Mouse (Mus musculus) stomach, postnatal 0 days (tissue): ENCODE data around the gene Rbm6. TPM values are rescaled to one million over a fixed set of nuclear protein-coding genes. Genes with fewer than 3 reads are reported as not detected.

Experiments
- ATAC-seq: fragments of 200-750 bp; cut with Nextera tagmentation; 2 replicates; pipeline ENCODE4 v1.8.0; 2017; ENCODE audit not compliant: low FRiP score, low TSS enrichment
- DNase-seq: peaks from one replicate; pipeline ENCODE4 v3.0.0-alpha.2; 2016; ENCODE audit warnings: low spot score
- H3K27ac ChIP-seq: fragments of 300-500 bp; sonication (generic); replicated peaks from 2 replicates; pipeline ENCODE4 v1.5.1; 2014; ENCODE audit warnings: mild to moderate bottlenecking, control low read depth
- H3K27me3 ChIP-seq: fragments of 300-500 bp; sonication (generic); 2 replicates; pipeline ENCODE4 v1.6.1; 2014; ENCODE audit warnings: low read length; ENCODE audit not compliant: control insufficient read depth, insufficient read depth
- H3K36me3 ChIP-seq: fragments of 300-500 bp; sonication (generic); 2 replicates; pipeline ENCODE4 v1.6.1; 2014; ENCODE audit warnings: low read length, mixed read lengths; ENCODE audit not compliant: control insufficient read depth, insufficient read depth
- H3K4me1 ChIP-seq: fragments of 300-500 bp; sonication (generic); replicated peaks from 2 replicates; pipeline ENCODE4 v1.6.1; 2014; ENCODE audit warnings: antibody characterized with exemption; ENCODE audit not compliant: control insufficient read depth, insufficient read depth
- H3K4me2 ChIP-seq: fragments of 300-500 bp; sonication (generic); replicated peaks from 2 replicates; pipeline ENCODE4 v1.6.1; 2014; ENCODE audit warnings: low read depth, mild to moderate bottlenecking, control low read depth, moderate library complexity
- H3K4me3 ChIP-seq: fragments of 300-500 bp; sonication (generic); 2 replicates; pipeline ENCODE4 v1.5.1; 2014; ENCODE audit warnings: low read depth, low read length, control low read depth
- H3K9ac ChIP-seq: fragments of 300-500 bp; sonication (generic); 2 replicates; pipeline ENCODE4 v1.6.1; 2014; ENCODE audit warnings: mild to moderate bottlenecking, low read length, control low read depth, mixed read lengths
- H3K9me3 ChIP-seq: fragments of 300-500 bp; sonication (generic); 2 replicates; pipeline ENCODE4 v1.6.1; 2016; ENCODE audit warnings: low read length; ENCODE audit not compliant: control insufficient read depth
- CTCF ChIP-seq: IDR thresholded peaks from 2 replicates; pipeline ENCODE4 v1.5.1; 2016; ENCODE audit warnings: antibody characterized with exemption, low read depth, mild to moderate bottlenecking, moderate library complexity
- EP300 ChIP-seq: optimal IDR thresholded peaks from 2 replicates; pipeline ENCODE3; 2016; ENCODE audit warnings: antibody characterized with exemption
- WGBS: fragments of 180-500 bp; shearing (Covaris S2); extraction: QIAGEN DNeasy Blood & Tissue Kit; methylation state at CpG from one replicate; pipeline ENCODE4 v1.1.7; 2014; 5-methylcytosine and 5-hydroxymethylcytosine counted together
- polyA plus RNA-seq: library from polyadenylated mRNA; unstranded; fragments of >200 nt; fragmentation: Nextera tagmentation; extraction: Ambion mirVana; gene quantifications from 2 replicates; pipeline ENCODE4 v1.2.1, GENCODE M21; 2015

The Rbm6 gene
- polyA plus RNA-seq, 1 experiment from 2014 or later, result 25.6 TPM

- TF ChIP-seq EP300, result no peak
- Histone ChIP-seq H3K9ac (no peak overlapping the region), H3K4me3 (no peak overlapping the region), H3K36me3 (no peaks in the 10 kb centered on the region), H3K27me3 (no peaks in the 10 kb centered on the region), H3K4me2 (no peak overlapping the region), H3K27ac (no peak overlapping the region), H3K4me1 (no peaks in the 10 kb centered on the region), H3K9me3 (no peaks in the 10 kb centered on the region)
- WGBS, result 72% methylated on average over 3 of the region's 3 CpGs
- DNase-seq (no peak), ATAC-seq (no peak)
Measured at GRCm38 (mm10) chr9:107833826-107834225, 39.2 kb downstream of the Rbm6 start.

- Histone ChIP-seq H3K4me3 (no peak overlapping the region), H3K9ac (no peak overlapping the region), H3K4me1 (no peaks in the 10 kb centered on the region), H3K4me2 (no peak overlapping the region), H3K27ac (no peak overlapping the region), H3K36me3 (no peaks in the 10 kb centered on the region), H3K9me3 (no peaks in the 10 kb centered on the region), H3K27me3 (no peaks in the 10 kb centered on the region)
- DNase-seq (peak; percentile 37), ATAC-seq (0 out of 2 replicates have a peak, but pooled peaks have one; percentile 64)
- TF ChIP-seq EP300 (no peak), CTCF (no peak)
Measured at GRCm38 (mm10) chr9:107831765-107832164, 41.3 kb downstream of the Rbm6 start.

- H3K4me3 ChIP-seq, result no peak overlapping the region
- 96% methylated on average over 1 of the region's 1 CpGs for WGBS
Measured at GRCm38 (mm10) chr9:107812132-107812531, 60.9 kb downstream of the Rbm6 start.

DNA sequence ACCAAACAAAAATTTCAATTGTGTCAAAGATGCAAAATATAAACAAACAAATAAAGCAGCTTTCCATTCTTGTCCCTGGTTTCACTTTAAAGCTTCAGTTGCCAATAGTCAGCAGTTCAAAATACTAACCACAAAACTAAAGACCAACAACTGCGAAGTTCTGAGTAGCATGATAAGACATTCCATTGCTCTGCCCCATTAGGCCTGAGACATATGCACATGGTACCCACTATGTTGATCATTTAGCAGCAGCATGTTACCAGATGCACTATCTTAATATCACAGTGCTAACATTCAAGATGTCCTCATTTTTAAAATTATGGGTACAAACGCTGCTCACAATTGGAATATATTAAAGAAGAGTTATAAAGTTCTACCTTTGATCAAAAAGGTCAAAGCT lies 62.1 kb downstream of the Rbm6 start:
- WGBS, result 94% methylated on average over 2 of the region's 2 CpGs
- H3K4me3 ChIP-seq, result no peak overlapping the region
- H3K9ac ChIP-seq, result no peak overlapping the region
- no peaks in the 10 kb centered on the region for H3K4me1 ChIP-seq
- no peak overlapping the region for H3K4me2 ChIP-seq
- ATAC-seq (no peak), DNase-seq (no peak)
- no peaks in the 10 kb centered on the region for H3K27me3 ChIP-seq
- H3K36me3 ChIP-seq, result peaks cover 6% of the 10 kb centered on the region; the same call in 1 of the 2 replicates
- H3K9me3 ChIP-seq, result no peaks in the 10 kb centered on the region
- TF ChIP-seq EP300, result no peak
- TF ChIP-seq CTCF, result no peak
- H3K27ac ChIP-seq, result no peak overlapping the region

More at GRCm38 (mm10) chr9:107812132-107812531, 60.9 kb downstream of the Rbm6 start:
- no peak for TF ChIP-seq EP300
- TF ChIP-seq CTCF, result peak; percentile 20; the same call in 1 of the 2 replicates
- H3K4me2 ChIP-seq, result no peak overlapping the region
- no peak for DNase-seq
- ATAC-seq, result no peak
- H3K9me3 ChIP-seq, result no peaks in the 10 kb centered on the region
- no peaks in the 10 kb centered on the region for H3K27me3 ChIP-seq
- no peaks in the 10 kb centered on the region for H3K4me1 ChIP-seq
- peaks cover 6% of the 10 kb centered on the region; the same call in 1 of the 2 replicates for H3K36me3 ChIP-seq
- H3K9ac ChIP-seq, result no peak overlapping the region
- H3K27ac ChIP-seq, result no peak overlapping the region

DNA sequence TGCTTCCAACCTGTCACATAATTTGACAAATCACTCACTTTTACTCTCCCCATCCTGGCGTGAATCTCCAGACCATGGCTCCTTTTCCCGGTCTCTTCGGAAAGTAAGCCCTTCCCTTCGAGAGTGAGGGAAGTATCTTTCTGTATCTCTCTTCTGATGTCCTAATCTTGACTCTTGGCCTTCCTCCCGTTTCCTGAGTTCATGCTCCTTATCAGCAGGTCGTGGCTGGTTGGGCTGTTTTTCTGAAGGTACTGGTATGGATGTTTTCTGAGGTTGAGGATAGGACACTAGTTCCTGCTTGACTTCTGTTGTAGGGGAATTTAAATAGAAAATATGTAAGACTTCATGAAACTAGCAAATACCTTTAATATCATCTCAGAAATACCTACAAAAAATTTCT lies 81.3 kb downstream of the Rbm6 start:
- Histone ChIP-seq H3K9ac (no peak overlapping the region), H3K9me3 (no peaks in the 10 kb centered on the region), H3K36me3 (peaks cover 16% of the 10 kb centered on the region; the same call in 1 of the 2 replicates), H3K4me3 (no peak overlapping the region), H3K27ac (no peak overlapping the region), H3K27me3 (no peaks in the 10 kb centered on the region), H3K4me1 (no peaks in the 10 kb centered on the region), H3K4me2 (no peak overlapping the region)
- no peak for TF ChIP-seq EP300
- no peak for TF ChIP-seq CTCF
- DNase-seq (no peak), ATAC-seq (no peak)
- 77% methylated on average over 6 of the region's 6 CpGs for WGBS

DNA sequence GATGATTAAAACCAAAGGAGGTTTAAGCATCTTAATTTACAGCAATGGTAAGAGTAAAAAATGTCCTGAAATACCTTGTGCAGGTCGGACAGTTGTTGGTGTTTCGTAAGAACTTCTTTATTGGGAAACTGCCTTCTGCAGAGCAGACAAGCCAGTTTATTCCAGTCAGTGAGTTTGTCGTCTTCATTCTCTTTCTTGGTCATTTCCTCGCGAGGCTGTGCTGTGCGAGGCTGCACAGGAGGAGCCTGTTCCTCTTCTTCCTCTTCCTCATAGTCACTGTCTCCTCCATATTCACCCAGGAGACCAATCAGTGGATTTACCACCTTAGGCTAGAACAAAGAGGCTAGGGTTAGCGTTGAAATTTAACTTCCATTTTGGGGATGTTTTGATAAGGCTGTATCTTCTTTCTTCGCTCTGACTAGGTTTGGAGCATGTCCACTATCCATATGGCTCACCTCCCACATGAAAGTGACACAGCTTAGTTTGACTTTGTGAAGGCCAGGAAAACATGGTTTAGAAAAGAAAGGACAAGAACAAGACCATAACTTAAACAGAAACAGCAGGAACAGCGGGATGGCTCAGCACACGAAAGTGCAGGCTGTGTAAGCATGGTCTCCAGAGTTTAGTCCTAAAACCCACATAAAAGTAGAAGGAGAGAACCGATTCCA lies 90.4 kb downstream of the Rbm6 start:
- Histone ChIP-seq H3K9ac (no peak overlapping the region), H3K27ac (no peak overlapping the region), H3K9me3 (no peaks in the 10 kb centered on the region), H3K4me1 (no peaks in the 10 kb centered on the region), H3K4me2 (no peak overlapping the region), H3K27me3 (no peaks in the 10 kb centered on the region), H3K36me3 (peaks cover 12% of the 10 kb centered on the region; the same call in 1 of the 2 replicates), H3K4me3 (no peak overlapping the region)
- TF ChIP-seq CTCF (no peak), EP300 (no peak)
- no peak for DNase-seq
- WGBS, result 90% methylated on average over 11 of the region's 11 CpGs
- ATAC-seq, result no peak
